Mouse (Mus musculus): ENCODE results near the gene Pdgfra. TPM values are rescaled to one million over a fixed set of nuclear protein-coding genes. Genes with fewer than 3 reads are reported as not detected.

The Pdgfra gene
- total RNA-seq, 2 experiments from 2014 or later, result 14.2 to 15.0 TPM

- no peak for DNase-seq (ENCODE audit: low spot score)
These were observed 48.3 kb downstream of the Pdgfra start for GRCm38 (mm10) chr5:75200366-75200724.

DNA sequence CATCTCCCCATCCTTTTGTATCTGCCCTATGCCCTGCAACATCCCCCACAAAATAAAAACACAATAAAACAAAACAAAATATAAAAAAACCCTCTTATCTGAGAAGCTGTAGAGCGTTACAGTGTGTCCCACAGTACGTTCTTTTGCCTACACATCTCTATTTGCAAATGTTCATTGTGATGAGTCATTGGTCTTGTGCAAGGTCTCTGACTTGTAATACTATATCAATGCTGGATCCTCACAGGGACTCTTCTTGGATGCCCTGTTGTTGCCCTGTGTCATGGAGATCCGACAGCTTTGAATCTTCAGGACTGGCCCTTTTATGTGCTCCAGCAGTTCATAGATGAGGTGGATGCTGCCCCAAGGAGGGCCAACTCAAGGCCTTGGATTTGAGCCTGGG, 55.8 kb downstream of the Pdgfra start:
- DNase-seq (ENCODE audit: low spot score), result no peak

DNA sequence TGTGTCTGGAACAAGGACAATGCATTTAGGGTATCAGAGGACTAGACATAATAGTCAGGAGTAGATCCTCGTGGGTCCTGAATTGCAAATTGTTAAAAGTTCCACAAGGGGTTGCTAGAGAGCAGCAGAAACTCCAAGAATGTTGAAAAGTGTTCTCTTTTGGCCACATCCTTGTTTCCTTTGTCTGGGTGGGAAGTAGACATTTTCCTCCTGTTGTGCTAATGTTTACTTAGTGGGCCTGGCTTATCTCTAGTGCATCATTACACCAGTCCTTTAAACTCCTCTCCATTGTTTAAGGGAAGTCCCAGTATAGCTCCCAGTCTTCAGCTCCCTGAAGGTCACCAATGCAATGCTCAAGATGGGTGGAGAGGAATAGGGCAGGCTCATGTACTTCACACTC, 57.9 kb downstream of the Pdgfra start:
- DNase-seq (ENCODE audit: low spot score), result no peak

GRCm38 (mm10) chr5:75214520-75214919, 62.4 kb downstream of the Pdgfra start:
- no peak for DNase-seq (ENCODE audit: low spot score)

- DNase-seq (ENCODE audit: low spot score), result no peak
These were observed 62.8 kb downstream of the Pdgfra start for GRCm38 (mm10) chr5:75214929-75215328.

- no peak for DNase-seq (ENCODE audit: low spot score)
These were observed 63.7 kb downstream of the Pdgfra start for GRCm38 (mm10) chr5:75215678-75216256.

DNA sequence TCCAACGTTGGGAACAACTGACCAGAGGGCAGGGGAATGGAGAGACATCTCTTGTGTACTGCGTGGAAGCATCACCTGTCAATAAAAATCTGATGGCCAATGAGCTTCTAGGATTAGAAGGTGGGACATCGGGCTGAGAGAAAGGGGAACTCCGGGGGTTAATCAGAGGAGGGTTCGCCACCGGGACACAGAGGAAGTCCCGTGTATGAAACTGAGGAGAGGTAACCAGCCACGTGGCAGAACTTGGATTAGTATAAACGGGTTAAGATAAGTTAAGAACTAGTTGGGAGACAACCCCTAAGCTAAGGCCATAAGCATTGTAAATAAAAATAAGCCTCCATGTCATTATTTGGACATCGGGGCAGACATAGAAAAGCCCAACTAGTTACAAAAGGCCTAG, 69.5 kb downstream of the Pdgfra start:
- DNase-seq (ENCODE audit: low spot score), result no peak

- DNase-seq (ENCODE audit: low spot score), result no peak
These were observed 70.6 kb downstream of the Pdgfra start for GRCm38 (mm10) chr5:75222491-75223265.

DNA sequence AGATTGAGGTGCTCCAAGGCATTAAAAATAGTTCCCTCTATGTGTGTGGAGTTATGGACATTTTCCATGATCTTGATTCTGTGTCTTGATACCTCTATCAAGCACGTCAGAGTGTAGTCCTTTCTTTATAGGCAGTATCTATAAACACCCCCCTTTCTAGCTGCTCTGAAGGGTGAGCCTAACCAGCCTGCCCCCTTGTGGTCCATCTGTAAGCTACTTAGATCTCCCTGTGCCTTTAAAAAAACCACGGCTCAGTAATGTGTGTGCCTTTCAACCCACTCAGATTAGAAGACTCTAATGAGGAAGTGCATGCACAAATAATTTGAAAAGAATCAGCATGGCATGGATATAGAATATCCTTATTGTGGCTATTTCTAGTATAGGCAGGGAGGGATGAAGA, 86.3 kb downstream of the Pdgfra start:
- DNase-seq (ENCODE audit: low spot score), result no peak

DNA sequence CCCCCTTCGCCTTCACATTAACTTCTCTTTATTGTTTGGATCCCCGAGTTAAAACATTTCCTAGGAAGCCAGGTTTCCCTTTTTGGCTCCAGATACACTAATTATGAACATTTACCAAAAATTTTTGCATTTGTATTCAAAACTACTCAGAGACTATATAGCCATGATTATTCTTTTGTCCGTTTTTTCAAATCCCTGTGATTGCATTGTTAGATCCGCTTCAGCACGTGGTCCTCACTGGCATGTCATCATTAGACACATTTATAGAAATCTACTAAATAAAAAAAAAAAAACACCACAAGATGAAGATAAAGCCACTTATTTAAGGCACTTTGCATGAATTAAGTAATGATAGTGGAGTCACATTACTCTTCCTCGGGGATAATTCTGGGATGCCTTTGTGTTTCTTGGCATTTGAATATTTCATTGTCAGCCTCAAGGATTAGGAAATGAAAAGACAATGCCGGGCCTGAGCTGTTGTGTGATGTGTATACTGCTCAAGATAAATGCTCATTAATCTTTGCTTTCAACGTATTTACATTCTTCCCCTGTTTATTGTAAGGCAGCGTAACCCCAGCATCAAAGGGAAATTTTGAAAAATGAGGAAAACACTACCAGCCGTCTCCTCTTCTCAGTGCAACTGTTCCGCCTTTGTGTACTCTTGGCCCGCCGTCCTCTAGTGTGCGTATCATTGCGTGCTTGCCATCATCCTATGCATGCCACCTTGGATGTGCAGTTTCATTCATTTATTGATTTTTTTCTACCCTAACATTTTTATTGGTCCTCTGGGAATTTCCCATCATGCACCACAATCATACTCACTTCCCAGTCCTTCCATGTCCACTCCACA, 87.1 kb downstream of the Pdgfra start:
- DNase-seq (ENCODE audit: low spot score), result no peak

GRCm38 (mm10) chr5:75247070-75247740, 95.1 kb downstream of the Pdgfra start:
- no peak for DNase-seq (ENCODE audit: low spot score)

Small RNA genes within 50 kb of the gene (microRNA-seq; reads per million reads assigned to microRNA genes)
- gene Mir7025, result not detected

Other genes starting within 250 kb of the Pdgfra start
- gene Chic2, start 107.5 kb upstream of the Pdgfra start, total RNA-seq (2021), result 10 to 100 TPM; 10.3 to 12.3 TPM
- not detected for gene Gsx2, start 76.7 kb upstream of the Pdgfra start, total RNA-seq (2021)